Mouse (Mus musculus): ENCODE data around the gene Gm7945. TPM values are rescaled to one million over a fixed set of nuclear protein-coding genes. Genes with fewer than 3 reads are reported as not detected.
"Not testable (repeated sequence)": the region's sequence is repeated elsewhere in the genome, so short reads cannot be mapped to it uniquely, and the experiment has no call there.

The Gm7945 gene
- polyA plus RNA-seq (2012; rRNA removed), result not detected in 2 replicates

DNA sequence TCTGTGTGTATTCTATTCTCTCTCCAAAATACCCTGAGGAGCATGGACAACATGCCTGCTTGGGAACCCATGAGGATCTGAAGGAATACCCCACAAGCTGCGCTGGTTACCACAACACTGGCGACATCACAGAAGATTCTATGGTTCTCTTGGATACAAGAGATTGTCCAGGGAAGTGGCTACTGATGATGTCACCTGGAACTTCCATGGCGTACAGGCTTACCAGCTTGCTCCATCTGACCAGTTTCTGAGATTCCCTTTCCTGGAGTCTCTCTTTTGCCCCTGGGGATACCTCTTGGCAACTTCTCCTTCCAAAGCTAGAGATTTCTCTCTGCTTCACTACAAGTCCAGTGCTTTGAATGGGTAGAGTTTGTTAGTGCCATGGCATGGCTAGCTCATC is at the start of gene Gm7945:
Gene Gm7945 (minus strand): TSS at position 101 of the 400 bp plus-strand sequence.
- not testable (repeated sequence) for H3K27ac ChIP-seq (ENCODE audit: insufficient read depth, low read length)

GRCm38 (mm10) chr14:41425393-41426075 is 39.4 kb upstream of the Gm7945 start:
- H3K4me3 ChIP-seq (ENCODE audit: insufficient read depth, low read length); H3K27ac ChIP-seq (ENCODE audit: insufficient read depth, low read length); H3K4me1 ChIP-seq (ENCODE audit: control insufficient read depth, insufficient read depth, low read length): not testable (repeated sequence)

More for the DNA sequence above, at the start of gene Gm7945:
- H3K4me1 ChIP-seq (ENCODE audit: control insufficient read depth, insufficient read depth, low read length); H3K4me3 ChIP-seq (ENCODE audit: insufficient read depth, low read length): not testable (repeated sequence)

DNA sequence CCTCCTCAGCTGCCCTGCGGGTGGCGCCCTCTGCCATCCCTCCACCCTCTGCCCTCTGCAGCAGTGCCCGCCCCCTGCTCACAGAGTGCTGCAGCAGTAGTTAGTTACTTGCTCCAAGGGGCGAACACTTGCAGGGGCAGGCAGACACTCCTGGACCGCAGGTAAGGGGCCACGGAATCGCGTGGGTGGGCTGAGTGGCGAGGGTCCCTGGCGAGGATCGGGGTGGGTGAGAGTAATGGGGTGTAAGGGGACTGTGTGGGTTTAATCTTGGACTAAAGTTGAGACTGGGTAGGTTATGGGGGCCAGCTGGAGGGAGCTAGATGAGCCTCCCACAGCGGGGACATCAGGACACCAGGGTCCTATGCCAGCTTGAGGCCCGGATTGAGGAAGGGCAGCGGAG is 38.5 kb upstream of the Gm7945 start:
- not testable (repeated sequence) for H3K27ac ChIP-seq (ENCODE audit: insufficient read depth, low read length); H3K4me1 ChIP-seq (ENCODE audit: control insufficient read depth, insufficient read depth, low read length); H3K4me3 ChIP-seq (ENCODE audit: insufficient read depth, low read length)

DNA sequence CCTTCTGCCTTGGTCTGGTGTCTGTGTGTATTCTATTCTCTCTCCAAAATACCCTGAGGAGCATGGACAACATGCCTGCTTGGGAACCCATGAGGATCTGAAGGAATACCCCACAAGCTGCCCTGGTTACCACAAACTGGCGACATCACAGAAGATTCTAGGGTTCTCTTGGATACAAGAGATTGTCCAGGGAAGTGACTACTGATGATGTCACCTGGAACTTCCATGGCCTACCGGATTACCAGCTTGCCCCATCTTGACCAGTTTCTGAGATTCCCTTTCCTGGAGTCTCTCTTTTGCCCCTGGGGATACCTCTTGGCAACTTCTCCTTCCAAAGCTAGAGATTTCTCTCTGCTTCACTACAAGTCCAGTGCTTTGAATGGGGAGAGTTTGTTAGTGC is 22.0 kb upstream of the Gm7945 start, which contains the start of gene Gm6482:
Gene Gm6482 (minus strand): TSS at position 101 of the 400 bp plus-strand sequence.
- not testable (repeated sequence) for H3K27ac ChIP-seq (ENCODE audit: insufficient read depth, low read length); H3K4me1 ChIP-seq (ENCODE audit: control insufficient read depth, insufficient read depth, low read length); H3K4me3 ChIP-seq (ENCODE audit: insufficient read depth, low read length)

DNA sequence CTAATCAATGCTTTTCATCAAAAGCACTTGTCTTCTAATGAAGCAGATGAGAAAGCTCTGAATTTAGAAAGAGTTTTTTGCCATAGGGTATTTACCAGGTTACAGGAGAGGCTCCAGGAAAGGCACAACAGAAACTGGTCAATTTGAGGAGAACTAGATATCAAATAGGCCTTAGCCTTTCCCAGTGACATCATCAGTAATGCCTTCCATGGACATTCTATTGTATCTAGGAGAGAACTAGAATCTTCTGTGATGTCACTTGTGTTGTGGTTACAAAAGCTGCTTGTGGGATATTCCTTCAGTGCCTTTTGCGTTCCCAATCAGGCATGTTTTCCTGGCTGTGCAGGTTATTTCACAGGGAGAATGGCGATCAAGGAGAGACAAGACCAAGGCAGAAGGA is 37.9 kb downstream of the Gm7945 start, which contains the start of gene Gm5798:
Gene Gm5798 (plus strand): TSS at position 301 of the 400 bp plus-strand sequence.
- H3K4me3 ChIP-seq (ENCODE audit: insufficient read depth, low read length); H3K4me1 ChIP-seq (ENCODE audit: control insufficient read depth, insufficient read depth, low read length); H3K27ac ChIP-seq (ENCODE audit: insufficient read depth, low read length): not testable (repeated sequence)

Other genes starting within 250 kb of the Gm7945 start
- gene Mbl1, start 234.9 kb downstream of the Gm7945 start, polyA plus RNA-seq (2012; rRNA removed), result not detected in 2 replicates
- not detected in 2 replicates for gene Sftpd, start 201.2 kb downstream of the Gm7945 start, polyA plus RNA-seq (2012; rRNA removed)
- gene Gm2832, start 107.6 kb downstream of the Gm7945 start, polyA plus RNA-seq (2012; rRNA removed), result 0.10 and 0.17 TPM in 2 replicates
- 0.15 TPM in 1 of 2 replicates, not detected in the other for gene Gm5798, start 37.8 kb downstream of the Gm7945 start, polyA plus RNA-seq (2012; rRNA removed)
- not detected in 2 replicates for gene Gm6482, start 21.9 kb upstream of the Gm7945 start, polyA plus RNA-seq (2012; rRNA removed)
- gene Gm7954, start 67.1 kb upstream of the Gm7945 start, polyA plus RNA-seq (2012; rRNA removed), result not detected in 2 replicates
- gene Gm3486, start 103.1 kb upstream of the Gm7945 start, polyA plus RNA-seq (2012; rRNA removed), result not detected in 2 replicates
- not detected in 2 replicates for gene Gm7970, start 169.2 kb upstream of the Gm7945 start, polyA plus RNA-seq (2012; rRNA removed)
- not detected in 2 replicates for gene 1700049E17Rik2, start 186.8 kb upstream of the Gm7945 start, polyA plus RNA-seq (2012; rRNA removed)
- gene Gm3072, start 238.2 kb upstream of the Gm7945 start, polyA plus RNA-seq (2012; rRNA removed), result not detected in 2 replicates

Measured in cortical plate, adult 2 months (tissue).